Mouse (Mus musculus): Measurements from ENCODE around the gene Ndrg4. TPM values are rescaled to one million over a fixed set of nuclear protein-coding genes. Genes with fewer than 3 reads are reported as not detected.

The Ndrg4 gene
- total RNA-seq (2023) = 1 to 10 TPM in 1 of 2 experiments, not detected in 1; 1.1 TPM

GRCm38 (mm10) chr8:95676631-95677030 lies at the start of gene Ndrg4:
Gene Ndrg4, plus strand, starts transcription at chr8:95676980.

DNA sequence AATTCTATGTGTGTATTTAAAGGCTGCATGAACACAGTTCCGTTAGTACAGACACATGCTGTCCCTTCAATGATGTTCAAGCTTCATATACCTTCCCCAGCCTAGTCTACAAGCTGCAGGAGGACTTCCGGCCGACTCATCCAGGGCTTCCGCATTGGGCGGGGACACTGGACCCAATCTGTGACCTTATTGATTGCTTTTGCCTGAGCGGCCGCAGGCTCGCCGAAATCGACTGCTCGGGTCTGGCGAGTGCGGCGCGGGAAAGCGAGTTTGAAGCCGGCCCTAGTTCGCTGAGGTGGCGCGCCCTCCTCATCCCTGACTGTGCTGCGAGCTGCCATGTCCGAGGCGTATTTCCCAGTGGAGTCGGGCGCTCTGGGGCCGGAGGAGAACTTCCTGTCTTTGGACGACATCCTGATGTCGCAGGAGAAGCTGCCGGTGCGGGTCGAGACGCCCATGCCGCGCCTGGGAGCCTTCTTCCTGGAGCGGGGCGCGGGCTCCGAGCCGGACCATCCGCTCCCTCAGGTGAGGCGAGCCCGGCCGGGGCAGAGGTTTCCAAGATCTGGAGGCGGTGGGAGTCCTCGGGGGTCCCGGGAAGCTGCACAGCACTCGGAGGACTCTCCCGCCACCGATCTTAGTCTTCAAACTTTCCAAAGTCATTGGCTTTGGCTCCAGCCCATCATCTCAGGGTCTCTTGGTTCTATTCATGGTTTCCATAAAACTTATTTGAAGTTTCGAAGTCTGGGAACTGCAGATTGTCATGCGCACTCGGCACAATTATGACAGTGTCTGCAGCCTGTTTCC lies 43.3 kb upstream of the Ndrg4 start, which contains the start of gene Gins3:
Gene Gins3, plus strand, starts transcription at position 192 of the 801 bp plus-strand sequence.

DNA sequence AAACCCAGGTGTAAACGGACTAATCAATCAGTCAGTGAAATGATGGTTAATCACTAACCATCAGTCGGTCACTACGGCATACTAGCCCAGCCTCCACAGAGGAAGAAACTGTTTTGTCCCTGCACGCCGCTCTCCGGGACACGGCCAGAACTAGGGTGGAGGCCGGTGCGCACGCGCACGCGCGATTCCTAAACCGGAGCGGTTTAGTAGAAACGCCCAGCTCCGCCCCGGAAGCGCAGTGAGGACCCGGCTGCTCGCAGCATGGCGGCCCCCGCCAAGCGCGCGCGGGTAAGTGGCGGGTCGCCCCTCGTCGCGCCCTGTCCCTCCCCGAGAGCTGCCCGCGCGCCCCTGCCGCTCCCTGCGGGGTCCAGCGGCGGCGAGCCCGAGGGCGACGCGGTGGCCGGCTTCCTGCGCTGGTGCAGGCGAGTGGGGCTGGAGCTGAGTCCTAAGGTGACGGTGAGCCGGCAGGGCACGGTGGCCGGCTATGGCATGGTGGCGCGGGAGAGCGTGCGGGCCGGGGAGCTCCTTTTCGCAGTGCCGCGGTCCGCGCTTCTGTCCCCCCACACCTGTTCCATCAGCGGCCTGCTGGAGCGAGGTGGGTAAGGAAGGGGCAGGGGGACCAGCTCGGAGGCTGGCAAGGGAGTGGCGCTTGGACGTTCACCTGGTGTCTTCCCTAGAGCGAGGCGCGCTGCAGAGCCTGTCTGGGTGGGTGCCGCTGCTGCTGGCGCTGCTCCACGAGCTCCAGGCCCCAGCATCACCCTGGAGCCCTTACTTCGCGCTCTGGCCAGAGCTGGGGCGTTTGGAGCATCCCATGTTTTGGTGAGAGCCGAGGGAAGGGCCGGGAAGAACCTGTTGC lies 39.1 kb downstream of the Ndrg4 start, which contains the start of gene Setd6:
Gene Setd6, plus strand, starts transcription at position 206 of the 856 bp plus-strand sequence.

Other genes starting within 250 kb of the Ndrg4 start
- gene Cfap20, start 242.1 kb upstream of the Ndrg4 start, total RNA-seq (2023) = 10 to 100 TPM; 42.0 to 44.2 TPM
- 10 to 100 TPM; 78.7 to 84.2 TPM for gene Csnk2a2, start 186.9 kb upstream of the Ndrg4 start, total RNA-seq (2023)
- gene Ccdc113, start 142.9 kb upstream of the Ndrg4 start, total RNA-seq (2023) = not detected
- not detected for gene Prss54, start 100.6 kb upstream of the Ndrg4 start, total RNA-seq (2023)
- 1 to 10 TPM; 4.9 to 5.5 TPM for gene Gins3, start 43.5 kb upstream of the Ndrg4 start, total RNA-seq (2023)
- gene Setd6, start 38.9 kb downstream of the Ndrg4 start, total RNA-seq (2023) = 10 to 100 TPM; 41.5 to 43.8 TPM
- gene Cnot1, start 130.5 kb downstream of the Ndrg4 start, total RNA-seq (2023) = 100 to 1,000 TPM; 317 TPM
- gene Sap18b, start 148.4 kb downstream of the Ndrg4 start, total RNA-seq (2023) = 100 to 1,000 TPM in 1 of 2 experiments, 10 to 100 TPM in 1; 85.1 to 101 TPM
- 10 to 100 TPM; 13.9 to 17.7 TPM for gene Slc38a7, start 176.6 kb downstream of the Ndrg4 start, total RNA-seq (2023)
- 10 to 100 TPM; 61.6 to 68.1 TPM for gene Got2, start 211.6 kb downstream of the Ndrg4 start, total RNA-seq (2023)